Mouse (Mus musculus) 416B (cell line): ENCODE data around the gene Npnt.

Experiments used
- DNase-seq: peaks from one replicate; pipeline ENCODE4 v3.0.0; 2011; ENCODE audit warnings: low read depth

The Npnt gene

GRCm38 (mm10) chr3:132887074-132887848 is 62.8 kb downstream of the Npnt start:
- peak; percentile 82 for DNase-seq

GRCm38 (mm10) chr3:132886419-132887050 is 63.6 kb downstream of the Npnt start:
- DNase-seq, result peak; percentile 93

GRCm38 (mm10) chr3:132884459-132884858 is 65.6 kb downstream of the Npnt start:
- DNase-seq, result no peak

GRCm38 (mm10) chr3:132883256-132883655 is 66.8 kb downstream of the Npnt start:
- no peak for DNase-seq

GRCm38 (mm10) chr3:132880826-132881225 is 69.3 kb downstream of the Npnt start:
- DNase-seq, result no peak

GRCm38 (mm10) chr3:132880361-132880760 is 69.7 kb downstream of the Npnt start:
- DNase-seq, result no peak

GRCm38 (mm10) chr3:132876933-132877676 is 73.0 kb downstream of the Npnt start:
- DNase-seq, result no peak

GRCm38 (mm10) chr3:132876011-132876708 is 73.9 kb downstream of the Npnt start:
- DNase-seq, result no peak

- peak; percentile 82 for DNase-seq
Measured at GRCm38 (mm10) chr3:132873251-132873650, 76.8 kb downstream of the Npnt start.

- peak; percentile 100 for DNase-seq
Measured at GRCm38 (mm10) chr3:132871318-132871904, 78.7 kb downstream of the Npnt start.

GRCm38 (mm10) chr3:132870079-132870478 is 80.0 kb downstream of the Npnt start:
- no peak for DNase-seq

- peak; percentile 19 for DNase-seq
Measured at GRCm38 (mm10) chr3:132868838-132869237, 81.3 kb downstream of the Npnt start.

GRCm38 (mm10) chr3:132866984-132867383 is 83.1 kb downstream of the Npnt start:
- DNase-seq, result no peak

- DNase-seq, result no peak
Measured at GRCm38 (mm10) chr3:132865596-132865995, 84.5 kb downstream of the Npnt start.

GRCm38 (mm10) chr3:132864986-132865385 is 85.1 kb downstream of the Npnt start:
- peak; percentile 52 for DNase-seq

GRCm38 (mm10) chr3:132864329-132864919 is 85.7 kb downstream of the Npnt start:
- DNase-seq, result peak; percentile 21

GRCm38 (mm10) chr3:132863843-132864242 is 86.2 kb downstream of the Npnt start:
- no peak for DNase-seq

GRCm38 (mm10) chr3:132860796-132861195 is 89.3 kb downstream of the Npnt start:
- no peak for DNase-seq

GRCm38 (mm10) chr3:132859573-132859972 is 90.5 kb downstream of the Npnt start:
- no peak for DNase-seq

- peak; percentile 86 for DNase-seq
Measured at GRCm38 (mm10) chr3:132858849-132859248, 91.2 kb downstream of the Npnt start.

GRCm38 (mm10) chr3:132856651-132857050 is 93.4 kb downstream of the Npnt start:
- DNase-seq, result peak; percentile 95
